Mouse (Mus musculus) cortical plate, adult 2 months (tissue): Measurements from ENCODE around the gene Acp5. TPM values are rescaled to one million over a fixed set of nuclear protein-coding genes. Genes with fewer than 3 reads are reported as not detected.
A peak's percentile ranks its signal among the peaks of the same experiment; 100 is the strongest.
"Not testable (repeated sequence)": the region's sequence is repeated elsewhere in the genome, so short reads cannot be mapped to it uniquely, and the experiment has no call there.

Experiments used
- H3K27ac ChIP-seq: fragments of 200-500 bp; 2 replicates; pipeline ENCODE4 v1.5.1; 2012; ENCODE audit warnings: low read length, control low read depth, inconsistent platforms; ENCODE audit not compliant: insufficient read depth
- H3K4me1 ChIP-seq: fragments of 200-500 bp; 2 replicates; pipeline ENCODE4 v1.6.1; 2011; ENCODE audit warnings: low read length; ENCODE audit not compliant: control insufficient read depth, insufficient read depth
- H3K4me3 ChIP-seq: fragments of 200-500 bp; 2 replicates; pipeline ENCODE4 v1.5.1; 2011; ENCODE audit warnings: mild to moderate bottlenecking, low read length, control low read depth; ENCODE audit not compliant: insufficient read depth
- CTCF ChIP-seq: fragments of 200-500 bp; IDR thresholded peaks from 2 replicates; pipeline ENCODE4 v1.5.1; 2011; ENCODE audit warnings: mild to moderate bottlenecking, control low read depth, low read length; ENCODE audit not compliant: insufficient read depth; ENCODE audit errors: extremely low read depth
- POLR2A ChIP-seq: fragments of 200-500 bp; IDR thresholded peaks from 2 replicates; pipeline ENCODE4 v1.6.1; 2011; ENCODE audit warnings: mild to moderate bottlenecking, low read length, control low read depth; ENCODE audit not compliant: insufficient read depth; ENCODE audit errors: extremely low read depth
- polyA plus RNA-seq: library from polyadenylated mRNA; depleted of rRNA; stranded (reverse); fragments of >200 nt; gene quantifications from 2 replicates; pipeline ENCODE4 v1.2.3, GENCODE M21; 2012

Acp5 gene
- polyA plus RNA-seq, 1 experiment: 0.71 TPM

GRCm38 (mm10) chr9:22161299-22161698 lies 25.8 kb upstream of the Acp5 start:
- peaks cover 5% of the 10 kb centered on the region; the same call in 1 of the 2 replicates for H3K4me1 ChIP-seq
- H3K27ac ChIP-seq: no peak overlapping the region
- no peak for TF ChIP-seq POLR2A
- no peak for TF ChIP-seq CTCF
- no peak overlapping the region for H3K4me3 ChIP-seq

- Histone ChIP-seq H3K4me3 (peak overlapping the region; percentile 70), H3K27ac (no peak overlapping the region), H3K4me1 (peaks cover 2% of the 10 kb centered on the region; the same call in 1 of the 2 replicates)
- TF ChIP-seq POLR2A (no peak), CTCF (no peak)
Observed at GRCm38 (mm10) chr9:22157516-22158265, 22.2 kb upstream of the Acp5 start.

- Histone ChIP-seq H3K27ac (peak within 1 kb of the TSS; percentile 95), H3K4me3 (peak within 1 kb of the TSS; percentile 70), H3K4me1 (peaks cover 2% of the 10 kb centered on the region; the same call in 1 of the 2 replicates)
- TF ChIP-seq CTCF (no peak), POLR2A (peak; percentile 84)
Observed at GRCm38 (mm10) chr9:22156497-22157245, 21.2 kb upstream of the Acp5 start, which contains the start of gene Pigyl. TSS of gene Pigyl (plus strand) at chr9:22156846.

- TF ChIP-seq POLR2A: no peak
- peak; percentile 73 for TF ChIP-seq CTCF
- no peak overlapping the region for H3K27ac ChIP-seq
- no peak overlapping the region for H3K4me3 ChIP-seq
- H3K4me1 ChIP-seq: peaks cover 2% of the 10 kb centered on the region; the same call in 1 of the 2 replicates
Observed at GRCm38 (mm10) chr9:22155614-22156013, 20.1 kb upstream of the Acp5 start.

GRCm38 (mm10) chr9:22153810-22154209 lies 18.3 kb upstream of the Acp5 start:
- Histone ChIP-seq H3K4me3 (no peak overlapping the region), H3K27ac (no peak overlapping the region), H3K4me1 (peaks cover 2% of the 10 kb centered on the region; the same call in 1 of the 2 replicates)
- no peak for TF ChIP-seq CTCF
- no peak for TF ChIP-seq POLR2A

- H3K27ac ChIP-seq: no peak overlapping the region
- H3K4me3 ChIP-seq: no peak overlapping the region
- H3K4me1 ChIP-seq: no peaks in the 10 kb centered on the region
- TF ChIP-seq POLR2A (no peak), CTCF (no peak)
Observed at GRCm38 (mm10) chr9:22150946-22151345, 15.4 kb upstream of the Acp5 start.

- H3K4me3 ChIP-seq, H3K27ac ChIP-seq, H3K4me1 ChIP-seq: not testable (repeated sequence)
Observed at GRCm38 (mm10) chr9:22150249-22150693, 14.8 kb upstream of the Acp5 start.

- Histone ChIP-seq H3K4me1 (no peaks in the 10 kb centered on the region), H3K27ac (no peak overlapping the region), H3K4me3 (no peak overlapping the region)
- no peak for TF ChIP-seq POLR2A
- TF ChIP-seq CTCF: no peak
Observed at GRCm38 (mm10) chr9:22149426-22150248, 14.1 kb upstream of the Acp5 start.

- no peak overlapping the region for H3K27ac ChIP-seq
- H3K4me1 ChIP-seq: no peaks in the 10 kb centered on the region
- no peak overlapping the region for H3K4me3 ChIP-seq
- TF ChIP-seq POLR2A (no peak), CTCF (no peak)
Observed at GRCm38 (mm10) chr9:22144304-22144965, 8.9 kb upstream of the Acp5 start.
